Comparison of ENCODE assay signal across 15 mouse cellular contexts in the genomic region with DNA sequence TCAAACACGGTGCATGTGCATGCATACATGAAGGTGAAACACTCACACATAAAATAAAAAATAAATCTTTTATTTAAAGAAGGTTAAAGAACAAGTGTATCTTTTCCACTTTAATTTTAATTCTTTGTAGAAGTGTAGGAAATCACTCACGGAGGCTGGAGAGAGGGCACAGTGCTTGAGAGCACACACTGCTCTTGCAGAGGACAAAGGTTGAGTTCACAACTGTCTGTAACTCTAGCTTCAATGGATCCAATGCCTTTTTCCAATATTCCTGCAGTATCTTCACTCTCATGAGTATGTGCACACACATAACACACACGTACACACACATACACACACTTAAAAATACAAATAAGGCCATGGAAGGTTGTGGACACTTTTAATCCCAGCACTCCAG.
"Had no signal": no experiment of that assay in that cellular context is flagged by ENCODE, and none has a peak within 500 bp of the region (broad histone marks: within the 10 kb centered on the region; RNA-seq: fewer than 3 reads in every experiment).

No protein-coding gene starts in this region.

- H3K27me3 ChIP-seq: neural tube, embryonic 12.5 days; neural tube, embryonic 13.5 days; neural tube, embryonic 15.5 days; stomach, embryonic 15.5 days had no signal

- H3K9ac ChIP-seq: neural tube, embryonic 12.5 days; neural tube, embryonic 13.5 days; neural tube, embryonic 15.5 days; stomach, embryonic 15.5 days had no signal

- H3K9me3 ChIP-seq: neural tube, embryonic 12.5 days; neural tube, embryonic 13.5 days; neural tube, embryonic 15.5 days; stomach, embryonic 15.5 days had no signal

- H3K27ac ChIP-seq: neural tube, embryonic 12.5 days; neural tube, embryonic 13.5 days; neural tube, embryonic 15.5 days; stomach, embryonic 15.5 days; stomach, postnatal 0 days had no signal

- H3K4me2 ChIP-seq: neural tube, embryonic 12.5 days; neural tube, embryonic 13.5 days; neural tube, embryonic 15.5 days; stomach, embryonic 15.5 days had no signal

- H3K36me3 ChIP-seq: neural tube, embryonic 12.5 days; neural tube, embryonic 13.5 days; neural tube, embryonic 15.5 days; stomach, embryonic 15.5 days had no signal

- DNase-seq: retina, postnatal 1 day; right cerebral cortex, adult 18-20 months; right cerebral cortex, postnatal 14 days; right cerebral cortex, postnatal 25 days; right cerebral cortex, postnatal 4 days; thymus, adult 18-20 months; thymus, postnatal 14 days; thymus, postnatal 25 days; thymus, postnatal 36 days; thymus, postnatal 4 days had no signal

- H3K4me3 ChIP-seq: neural tube, embryonic 12.5 days; neural tube, embryonic 13.5 days; neural tube, embryonic 15.5 days; stomach, embryonic 15.5 days had no signal

- H3K4me1 ChIP-seq: neural tube, embryonic 12.5 days; neural tube, embryonic 13.5 days; neural tube, embryonic 15.5 days; stomach, embryonic 15.5 days had no signal
